Mouse (Mus musculus) intestine, embryonic 16.5 days (tissue): ENCODE data around the gene Xpo6. TPM values are rescaled to one million over a fixed set of nuclear protein-coding genes. Genes with fewer than 3 reads are reported as not detected.

Source experiments
- ATAC-seq: fragments of 200-750 bp; cut with Nextera tagmentation; 2 replicates; pipeline ENCODE4 v1.8.0; 2017; ENCODE audit warnings: moderate TSS enrichment, moderate library complexity
- H3K27ac ChIP-seq: fragments of 300-500 bp; sonication (generic); 2 replicates; pipeline ENCODE4 v1.5.1; 2014; ENCODE audit warnings: mild to moderate bottlenecking, low read length
- H3K27me3 ChIP-seq: fragments of 300-500 bp; sonication (generic); replicated peaks from 2 replicates; pipeline ENCODE4 v1.6.1; 2014; ENCODE audit warnings: low read length, control low read depth, mixed read lengths; ENCODE audit not compliant: control insufficient read depth, insufficient read depth
- H3K36me3 ChIP-seq: fragments of 300-500 bp; sonication (generic); 2 replicates; pipeline ENCODE4 v1.6.1; 2014; ENCODE audit warnings: low read length, control low read depth; ENCODE audit not compliant: control insufficient read depth, insufficient read depth
- H3K4me1 ChIP-seq: fragments of 300-500 bp; sonication (generic); 2 replicates; pipeline ENCODE4 v1.6.1; 2014; ENCODE audit warnings: low read length, control low read depth, mixed read lengths; ENCODE audit not compliant: control insufficient read depth, insufficient read depth
- H3K4me2 ChIP-seq: fragments of 300-500 bp; sonication (generic); 2 replicates; pipeline ENCODE4 v1.6.1; 2014; ENCODE audit warnings: low read depth, low read length, control low read depth
- H3K4me3 ChIP-seq: fragments of 300-500 bp; sonication (generic); 2 replicates; pipeline ENCODE4 v1.5.1; 2014; ENCODE audit warnings: mild to moderate bottlenecking, low read length
- H3K9ac ChIP-seq: fragments of 300-500 bp; sonication (generic); 2 replicates; pipeline ENCODE4 v1.6.1; 2014; ENCODE audit warnings: low read depth, low read length
- H3K9me3 ChIP-seq: fragments of 300-500 bp; sonication (generic); 2 replicates; pipeline ENCODE4 v1.6.1; 2016; ENCODE audit warnings: low read length, control low read depth; ENCODE audit not compliant: control insufficient read depth
- WGBS: fragments of 180-500 bp; shearing (Covaris S2); extraction: QIAGEN DNeasy Blood & Tissue Kit; methylation state at CpG from one replicate; pipeline ENCODE4 v1.1.7; 2014; 5-methylcytosine and 5-hydroxymethylcytosine counted together
- polyA plus RNA-seq: library from polyadenylated mRNA; unstranded; fragments of >200 nt; fragmentation: Nextera tagmentation; extraction: Ambion mirVana; gene quantifications from 2 replicates; pipeline ENCODE4 v1.2.1, GENCODE M21; 2015

Xpo6 gene
- polyA plus RNA-seq, 1 experiment from 2014 or later: 28.2 TPM

- H3K4me3 ChIP-seq: no peak overlapping the region
- no peaks in the 10 kb centered on the region for H3K36me3 ChIP-seq
- H3K9ac ChIP-seq: no peak overlapping the region
- H3K9me3 ChIP-seq: no peaks in the 10 kb centered on the region
- H3K27ac ChIP-seq: no peak overlapping the region
- no peaks in the 10 kb centered on the region for H3K27me3 ChIP-seq
- H3K4me2 ChIP-seq: no peak overlapping the region
- peaks cover 13% of the 10 kb centered on the region for H3K4me1 ChIP-seq
- no peak for ATAC-seq
These were observed 21.5 kb downstream of the Xpo6 start for GRCm38 (mm10) chr7:126178804-126179203.

- Histone ChIP-seq H3K27me3 (no peaks in the 10 kb centered on the region), H3K9ac (no peak overlapping the region), H3K4me1 (peaks cover 3% of the 10 kb centered on the region), H3K4me2 (no peak overlapping the region), H3K4me3 (no peak overlapping the region), H3K9me3 (no peaks in the 10 kb centered on the region), H3K36me3 (0 out of 2 replicates have a peak, but pooled peaks cover 3% of the 10 kb centered on the region), H3K27ac (no peak overlapping the region)
- WGBS: 94% methylated on average over 12 of the region's 12 CpGs
- ATAC-seq: no peak
These were observed 24.3 kb downstream of the Xpo6 start for GRCm38 (mm10) chr7:126175999-126176398.

DNA sequence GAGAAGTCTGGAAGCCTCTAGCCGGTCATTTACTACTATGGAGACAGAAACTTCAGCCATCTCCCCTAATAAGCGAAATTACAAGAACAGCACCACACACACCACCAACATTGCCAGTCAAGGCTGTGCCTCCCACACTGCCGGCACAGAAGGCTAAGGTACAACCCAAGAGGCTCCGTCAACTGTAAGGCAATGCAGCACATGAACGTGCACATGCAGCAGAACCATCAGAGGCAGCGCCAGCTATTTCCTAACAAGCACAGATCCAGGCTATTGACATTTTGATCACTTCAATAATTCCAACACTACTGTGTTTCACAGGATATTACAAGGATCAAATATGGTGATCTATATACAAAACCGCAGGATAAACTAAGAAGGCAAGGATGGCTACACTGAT, 24.8 kb downstream of the Xpo6 start:
- Histone ChIP-seq H3K27me3 (no peaks in the 10 kb centered on the region), H3K4me3 (no peak overlapping the region), H3K9ac (no peak overlapping the region), H3K4me2 (no peak overlapping the region), H3K9me3 (no peaks in the 10 kb centered on the region), H3K36me3 (0 out of 2 replicates have a peak, but pooled peaks cover 3% of the 10 kb centered on the region), H3K4me1 (no peaks in the 10 kb centered on the region), H3K27ac (no peak overlapping the region)
- WGBS: 88% methylated on average over 7 of the region's 7 CpGs
- ATAC-seq: no peak

- Histone ChIP-seq H3K9me3 (no peaks in the 10 kb centered on the region), H3K9ac (no peak overlapping the region), H3K36me3 (0 out of 2 replicates have a peak, but pooled peaks cover 3% of the 10 kb centered on the region), H3K27ac (no peak overlapping the region), H3K4me2 (no peak overlapping the region), H3K4me3 (no peak overlapping the region), H3K27me3 (no peaks in the 10 kb centered on the region), H3K4me1 (no peaks in the 10 kb centered on the region)
- WGBS: 85% methylated on average over 2 of the region's 2 CpGs
- ATAC-seq: no peak
These were observed 25.4 kb downstream of the Xpo6 start for GRCm38 (mm10) chr7:126174863-126175262.

- no peak overlapping the region for H3K27ac ChIP-seq
- no peaks in the 10 kb centered on the region for H3K4me1 ChIP-seq
- H3K9ac ChIP-seq: no peak overlapping the region
- H3K36me3 ChIP-seq: 0 out of 2 replicates have a peak, but pooled peaks cover 3% of the 10 kb centered on the region
- no peak overlapping the region for H3K4me3 ChIP-seq
- no peaks in the 10 kb centered on the region for H3K27me3 ChIP-seq
- no peak for ATAC-seq
- H3K9me3 ChIP-seq: no peaks in the 10 kb centered on the region
- H3K4me2 ChIP-seq: no peak overlapping the region
- 76% methylated on average over 3 of the region's 3 CpGs for WGBS
These were observed 28.3 kb downstream of the Xpo6 start for GRCm38 (mm10) chr7:126172001-126172400.

DNA sequence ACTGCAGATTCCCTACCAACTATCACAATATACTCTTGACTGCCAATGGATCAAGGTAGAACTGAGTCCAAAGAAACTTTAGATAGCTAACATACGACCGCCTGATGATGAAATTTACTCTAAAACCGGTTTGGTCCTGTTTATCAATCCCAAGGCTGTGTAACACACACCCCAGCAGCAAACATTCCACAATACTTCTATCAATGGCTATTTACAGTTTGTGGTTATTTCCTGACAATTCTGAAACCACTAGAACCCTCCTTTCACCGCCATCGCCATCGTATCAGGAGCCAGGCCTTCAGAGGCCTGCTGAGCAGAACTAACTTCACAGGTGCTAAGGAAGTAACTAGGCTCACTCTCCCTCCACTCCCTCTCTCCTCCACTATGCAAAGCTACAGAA, 31.7 kb downstream of the Xpo6 start:
- WGBS: 80% methylated on average over 6 of the region's 6 CpGs
- 0 out of 2 replicates have a peak, but pooled peaks cover 3% of the 10 kb centered on the region for H3K36me3 ChIP-seq
- H3K9me3 ChIP-seq: no peaks in the 10 kb centered on the region
- H3K27me3 ChIP-seq: no peaks in the 10 kb centered on the region
- H3K4me2 ChIP-seq: no peak overlapping the region
- ATAC-seq: no peak
- H3K4me1 ChIP-seq: no peaks in the 10 kb centered on the region
- no peak overlapping the region for H3K4me3 ChIP-seq
- H3K9ac ChIP-seq: no peak overlapping the region
- H3K27ac ChIP-seq: no peak overlapping the region

- no peak for ATAC-seq
- no peak overlapping the region for H3K4me3 ChIP-seq
- no peak overlapping the region for H3K4me2 ChIP-seq
- no peak overlapping the region for H3K9ac ChIP-seq
- 49% methylated on average over 3 of the region's 3 CpGs for WGBS
- H3K4me1 ChIP-seq: no peaks in the 10 kb centered on the region
- 0 out of 2 replicates have a peak, but pooled peaks cover 3% of the 10 kb centered on the region for H3K36me3 ChIP-seq
- H3K27me3 ChIP-seq: no peaks in the 10 kb centered on the region
- H3K27ac ChIP-seq: no peak overlapping the region
- H3K9me3 ChIP-seq: no peaks in the 10 kb centered on the region
These were observed 32.9 kb downstream of the Xpo6 start for GRCm38 (mm10) chr7:126167426-126167825.

DNA sequence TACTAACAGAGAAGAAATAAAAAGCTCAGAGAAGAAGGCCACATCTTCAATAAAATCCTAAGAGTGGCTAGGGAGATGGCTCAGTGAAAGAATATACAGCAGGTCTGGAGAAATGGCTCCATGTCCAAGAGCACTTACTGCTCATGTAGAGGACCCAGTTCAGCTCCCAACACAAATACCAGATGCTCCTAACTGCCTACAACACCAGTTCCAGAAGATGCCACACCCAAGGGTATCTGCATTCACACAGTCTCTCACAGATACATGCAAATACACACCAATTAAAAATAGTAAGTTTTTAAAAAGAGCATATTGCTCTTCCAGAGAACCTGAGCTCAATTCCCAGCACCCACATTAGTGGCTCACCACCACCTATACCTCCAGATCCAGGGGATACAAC, 33.7 kb downstream of the Xpo6 start:
- Histone ChIP-seq H3K27me3 (no peaks in the 10 kb centered on the region), H3K9ac (no peak overlapping the region), H3K4me3 (no peak overlapping the region), H3K27ac (no peak overlapping the region), H3K9me3 (no peaks in the 10 kb centered on the region), H3K36me3 (no peaks in the 10 kb centered on the region), H3K4me1 (no peaks in the 10 kb centered on the region), H3K4me2 (no peak overlapping the region)
- ATAC-seq: no peak

GRCm38 (mm10) chr7:126158238-126158637, 42.1 kb downstream of the Xpo6 start:
- no peak overlapping the region for H3K4me2 ChIP-seq
- WGBS: 83% methylated on average over 3 of the region's 3 CpGs
- H3K9me3 ChIP-seq: no peaks in the 10 kb centered on the region
- no peaks in the 10 kb centered on the region for H3K27me3 ChIP-seq
- H3K36me3 ChIP-seq: peaks cover 4% of the 10 kb centered on the region; the same call in 1 of the 2 replicates
- no peak overlapping the region for H3K9ac ChIP-seq
- no peak overlapping the region for H3K4me3 ChIP-seq
- H3K27ac ChIP-seq: no peak overlapping the region
- no peaks in the 10 kb centered on the region for H3K4me1 ChIP-seq
- ATAC-seq: no peak

GRCm38 (mm10) chr7:126155746-126156145, 44.6 kb downstream of the Xpo6 start:
- H3K4me1 ChIP-seq: no peaks in the 10 kb centered on the region
- H3K36me3 ChIP-seq: peaks cover 8% of the 10 kb centered on the region; the same call in 1 of the 2 replicates
- no peaks in the 10 kb centered on the region for H3K9me3 ChIP-seq
- no peak for ATAC-seq
- no peaks in the 10 kb centered on the region for H3K27me3 ChIP-seq
- H3K27ac ChIP-seq: no peak overlapping the region; the same call in 1 of the 2 replicates
- no peak overlapping the region for H3K4me2 ChIP-seq
- WGBS: 55% methylated on average over 1 of the region's 1 CpGs
- H3K9ac ChIP-seq: no peak overlapping the region
- no peak overlapping the region for H3K4me3 ChIP-seq
